Mouse (Mus musculus) cerebellum, adult 2 months (tissue): ENCODE results near the gene Snd1.

Experiments
- CTCF ChIP-seq: fragments of 200-500 bp; IDR thresholded peaks from 2 replicates; pipeline ENCODE4 v1.5.1; 2011; ENCODE audit warnings: low read depth, mild to moderate bottlenecking, control low read depth, low read length, moderate library complexity, borderline replicate concordance; ENCODE audit not compliant: insufficient read depth
- POLR2A ChIP-seq: fragments of 200-500 bp; IDR thresholded peaks from 2 replicates; pipeline ENCODE4 v1.6.1; 2011; ENCODE audit warnings: low read length, control low read depth, borderline replicate concordance; ENCODE audit not compliant: insufficient read depth

DNA sequence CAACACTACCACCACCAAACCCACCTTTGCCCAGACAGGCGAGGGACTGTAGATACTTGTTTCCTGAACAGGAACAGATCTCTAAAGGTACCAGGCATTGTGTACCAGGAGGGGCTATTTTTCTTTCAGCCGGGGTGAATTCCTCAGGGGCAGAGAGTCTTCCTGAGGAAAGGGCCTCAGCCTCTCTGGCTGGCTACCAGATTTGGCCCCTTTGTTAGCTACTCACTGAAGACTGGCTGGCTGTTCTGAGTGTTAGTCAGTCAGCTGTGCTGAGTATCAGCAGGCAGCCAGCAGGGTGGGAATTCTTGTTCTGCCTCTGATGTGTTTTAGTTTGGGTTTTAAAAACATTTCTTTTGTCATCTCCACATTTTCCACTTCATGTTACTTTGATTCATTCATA is 158.2 kb downstream of the Snd1 start:
- TF ChIP-seq POLR2A (no peak), CTCF (no peak)
